Mouse (Mus musculus): ENCODE results near the gene Gm49486. TPM values are rescaled to one million over a fixed set of nuclear protein-coding genes. Genes with fewer than 3 reads are reported as not detected.

Gene Gm49486
- polyA plus RNA-seq, 1 experiment from 2014 or later = 0.49 TPM

GRCm38 (mm10) chr15:79201491-79202150 is 27.6 kb upstream of the Gm49486 start:
- Histone ChIP-seq H3K27me3 (replicated peaks) (peaks cover 18% of the 10 kb centered on the region), H3K4me2 (no peak overlapping the region), H3K4me1 (replicated peaks) (peaks cover 31% of the 10 kb centered on the region), H3K9me3 (replicated peaks) (no peaks in the 10 kb centered on the region), H3K36me3 (no peaks in the 10 kb centered on the region), H3K27ac (ENCODE audit: poor library complexity, severe bottlenecking) (no peak overlapping the region), H3K4me3 (no peak overlapping the region), H3K9ac (no peak overlapping the region)
- 27% methylated on average over 13 of the region's 13 CpGs for WGBS
- no peak for ATAC-seq (ENCODE audit: insufficient number of reproducible peaks, low FRiP score)

- ATAC-seq (ENCODE audit: insufficient number of reproducible peaks, low FRiP score) = no peak
- H3K27ac ChIP-seq (ENCODE audit: poor library complexity, severe bottlenecking) = no peak overlapping the region
- H3K9me3 ChIP-seq (replicated peaks) = no peaks in the 10 kb centered on the region
- H3K36me3 ChIP-seq = no peaks in the 10 kb centered on the region
- 25% methylated on average over 10 of the region's 10 CpGs for WGBS
- H3K9ac ChIP-seq = no peak overlapping the region
- no peak overlapping the region for H3K4me3 ChIP-seq
- H3K4me2 ChIP-seq = peak overlapping the region; percentile 12
- peaks cover 31% of the 10 kb centered on the region for H3K4me1 ChIP-seq (replicated peaks)
- peaks cover 18% of the 10 kb centered on the region for H3K27me3 ChIP-seq (replicated peaks)
These were observed 26.6 kb upstream of the Gm49486 start for GRCm38 (mm10) chr15:79202575-79202974.

GRCm38 (mm10) chr15:79208211-79208610 is 21.0 kb upstream of the Gm49486 start:
- Histone ChIP-seq H3K27me3 (replicated peaks) (peaks cover 10% of the 10 kb centered on the region; the same call in 1 of the 2 replicates), H3K4me3 (no peak overlapping the region), H3K4me1 (replicated peaks) (peaks cover 16% of the 10 kb centered on the region), H3K9ac (no peak overlapping the region), H3K36me3 (no peaks in the 10 kb centered on the region), H3K9me3 (replicated peaks) (no peaks in the 10 kb centered on the region), H3K27ac (ENCODE audit: poor library complexity, severe bottlenecking) (no peak overlapping the region), H3K4me2 (no peak overlapping the region)
- whole genome bisulfite sequencing = 76% methylated on average over 6 of the region's 6 CpGs
- no peak for ATAC-seq (ENCODE audit: insufficient number of reproducible peaks, low FRiP score)

- 67% methylated on average over 27 of the region's 27 CpGs for WGBS
- Histone ChIP-seq H3K9me3 (replicated peaks) (no peaks in the 10 kb centered on the region), H3K4me1 (replicated peaks) (peaks cover 23% of the 10 kb centered on the region), H3K27ac (ENCODE audit: poor library complexity, severe bottlenecking) (no peak overlapping the region), H3K9ac (no peak overlapping the region), H3K27me3 (replicated peaks) (peaks cover 4% of the 10 kb centered on the region; the same call in 1 of the 2 replicates), H3K4me3 (no peak overlapping the region), H3K36me3 (no peaks in the 10 kb centered on the region), H3K4me2 (no peak overlapping the region)
- ATAC-seq (ENCODE audit: insufficient number of reproducible peaks, low FRiP score) = no peak
These were observed 20.3 kb upstream of the Gm49486 start for GRCm38 (mm10) chr15:79208758-79209439.

GRCm38 (mm10) chr15:79210357-79210756 is 18.8 kb upstream of the Gm49486 start:
- no peaks in the 10 kb centered on the region for H3K9me3 ChIP-seq (replicated peaks)
- WGBS = 46% methylated on average over 2 of the region's 2 CpGs
- no peaks in the 10 kb centered on the region; the same call in 1 of the 2 replicates for H3K27me3 ChIP-seq (replicated peaks)
- peaks cover 26% of the 10 kb centered on the region for H3K4me1 ChIP-seq (replicated peaks)
- H3K27ac ChIP-seq (ENCODE audit: poor library complexity, severe bottlenecking) = peak overlapping the region; percentile 44; the same call in 1 of the 2 replicates
- H3K9ac ChIP-seq = 0 out of 2 replicates have a peak overlapping the region, but pooled peaks have one; percentile 20
- no peak for ATAC-seq (ENCODE audit: insufficient number of reproducible peaks, low FRiP score)
- no peak overlapping the region for H3K4me2 ChIP-seq
- no peaks in the 10 kb centered on the region for H3K36me3 ChIP-seq
- H3K4me3 ChIP-seq = no peak overlapping the region

- Histone ChIP-seq H3K27me3 (replicated peaks) (no peaks in the 10 kb centered on the region; the same call in 1 of the 2 replicates), H3K4me3 (no peak overlapping the region), H3K4me2 (no peak overlapping the region), H3K36me3 (no peaks in the 10 kb centered on the region), H3K9me3 (replicated peaks) (no peaks in the 10 kb centered on the region), H3K9ac (no peak overlapping the region), H3K27ac (ENCODE audit: poor library complexity, severe bottlenecking) (no peak overlapping the region), H3K4me1 (replicated peaks) (peaks cover 26% of the 10 kb centered on the region)
- WGBS = 87% methylated on average over 26 of the region's 26 CpGs
- ATAC-seq (ENCODE audit: insufficient number of reproducible peaks, low FRiP score) = no peak
These were observed 16.3 kb upstream of the Gm49486 start for GRCm38 (mm10) chr15:79212750-79213446.

- WGBS = 64% methylated on average over 6 of the region's 6 CpGs
- Histone ChIP-seq H3K4me2 (no peak overlapping the region), H3K9ac (0 out of 2 replicates have a peak overlapping the region, but pooled peaks have one; percentile 31), H3K9me3 (replicated peaks) (no peaks in the 10 kb centered on the region), H3K27me3 (replicated peaks) (no peaks in the 10 kb centered on the region; the same call in 1 of the 2 replicates), H3K4me3 (no peak overlapping the region), H3K27ac (ENCODE audit: poor library complexity, severe bottlenecking) (no peak overlapping the region), H3K36me3 (no peaks in the 10 kb centered on the region), H3K4me1 (replicated peaks) (peaks cover 26% of the 10 kb centered on the region)
- ATAC-seq (ENCODE audit: insufficient number of reproducible peaks, low FRiP score) = no peak
These were observed 15.6 kb upstream of the Gm49486 start for GRCm38 (mm10) chr15:79213591-79213990.

GRCm38 (mm10) chr15:79216191-79216590 is 13.0 kb upstream of the Gm49486 start:
- Histone ChIP-seq H3K36me3 (no peaks in the 10 kb centered on the region), H3K27ac (ENCODE audit: poor library complexity, severe bottlenecking) (no peak overlapping the region), H3K9ac (no peak overlapping the region), H3K9me3 (replicated peaks) (no peaks in the 10 kb centered on the region), H3K4me3 (no peak overlapping the region), H3K4me1 (replicated peaks) (peaks cover 16% of the 10 kb centered on the region), H3K27me3 (replicated peaks) (no peaks in the 10 kb centered on the region; the same call in 1 of the 2 replicates), H3K4me2 (no peak overlapping the region)
- 52% methylated on average over 3 of the region's 3 CpGs for WGBS
- ATAC-seq (ENCODE audit: insufficient number of reproducible peaks, low FRiP score) = no peak

GRCm38 (mm10) chr15:79219572-79219971 is 9.6 kb upstream of the Gm49486 start:
- Histone ChIP-seq H3K4me1 (replicated peaks) (peaks cover 5% of the 10 kb centered on the region; the same call in 1 of the 2 replicates), H3K36me3 (no peaks in the 10 kb centered on the region), H3K4me2 (no peak overlapping the region), H3K27ac (ENCODE audit: poor library complexity, severe bottlenecking) (no peak overlapping the region), H3K9ac (no peak overlapping the region), H3K27me3 (replicated peaks) (no peaks in the 10 kb centered on the region; the same call in none of the 2 replicates), H3K9me3 (replicated peaks) (no peaks in the 10 kb centered on the region), H3K4me3 (no peak overlapping the region)
- ATAC-seq (ENCODE audit: insufficient number of reproducible peaks, low FRiP score) = no peak
- 4% methylated on average over 1 of the region's 1 CpGs for WGBS

- no peak overlapping the region for H3K4me2 ChIP-seq
- 13% methylated on average over 5 of the region's 5 CpGs for WGBS
- H3K27ac ChIP-seq (ENCODE audit: poor library complexity, severe bottlenecking) = no peak overlapping the region
- ATAC-seq (ENCODE audit: insufficient number of reproducible peaks, low FRiP score) = no peak
- no peaks in the 10 kb centered on the region for H3K9me3 ChIP-seq (replicated peaks)
- no peaks in the 10 kb centered on the region for H3K36me3 ChIP-seq
- H3K27me3 ChIP-seq (replicated peaks) = no peaks in the 10 kb centered on the region; the same call in 1 of the 2 replicates
- peaks cover 5% of the 10 kb centered on the region; the same call in 1 of the 2 replicates for H3K4me1 ChIP-seq (replicated peaks)
- no peak overlapping the region for H3K9ac ChIP-seq
- no peak overlapping the region for H3K4me3 ChIP-seq
These were observed 5.5 kb upstream of the Gm49486 start for GRCm38 (mm10) chr15:79223641-79224040.

- Histone ChIP-seq H3K27ac (ENCODE audit: poor library complexity, severe bottlenecking) (no peak overlapping the region), H3K9me3 (replicated peaks) (no peaks in the 10 kb centered on the region), H3K9ac (no peak overlapping the region), H3K27me3 (replicated peaks) (no peaks in the 10 kb centered on the region; the same call in 1 of the 2 replicates), H3K4me2 (no peak overlapping the region), H3K4me3 (no peak overlapping the region), H3K4me1 (replicated peaks) (peaks cover 8% of the 10 kb centered on the region), H3K36me3 (no peaks in the 10 kb centered on the region)
- 19% methylated on average over 5 of the region's 5 CpGs for WGBS
- no peak; the same call in 1 of the 2 replicates for ATAC-seq (ENCODE audit: insufficient number of reproducible peaks, low FRiP score)
These were observed 4.5 kb upstream of the Gm49486 start for GRCm38 (mm10) chr15:79224685-79225084.
